Mouse (Mus musculus): ENCODE measurements around the gene Ppp2r3d. TPM values are rescaled to one million over a fixed set of nuclear protein-coding genes. Genes with fewer than 3 reads are reported as not detected.
"Not testable (repeated sequence)": the region's sequence is repeated elsewhere in the genome, so short reads cannot be mapped to it uniquely, and the experiment has no call there.

Gene Ppp2r3d
- polyA plus RNA-seq (2011; ENCODE audit: insufficient read depth, insufficient read length, low replicate concordance, missing spikeins) = 58.3 and 67.8 TPM in 2 replicates

- H3K4me1 ChIP-seq (ENCODE audit: control insufficient read depth, insufficient read depth, low read length) = no peaks in the 10 kb centered on the region
- WGBS = 91% methylated on average over 22 of the region's 22 CpGs
- H3K27ac ChIP-seq (ENCODE audit: control insufficient read depth, insufficient read depth, low read depth, low read length, poor library complexity) = no peak within 1 kb of the TSS
- no peak within 1 kb of the TSS for H3K4me3 ChIP-seq (replicated peaks; ENCODE audit: control insufficient read depth, low read depth, low read length)
- TF ChIP-seq POLR2A (IDR thresholded peaks at IDR 0.05; ENCODE audit: borderline replicate concordance, control insufficient read depth, low read depth, low read length) (no peak), CTCF (IDR thresholded peaks at IDR 0.05; ENCODE audit: control insufficient read depth, insufficient read depth, low read length) (no peak)
Measured at GRCm38 (mm10) chr9:124476096-124476902, at the start of gene Ppp2r3d. Gene Ppp2r3d (minus strand): TSS chr9:124476898.

GRCm38 (mm10) chr9:124493693-124494092, 17.0 kb upstream of the Ppp2r3d start, which contains the start of gene Gm21836:
Gene Gm21836 (minus strand): TSS chr9:124493793.
- H3K4me1 ChIP-seq (ENCODE audit: control insufficient read depth, insufficient read depth, low read length); H3K27ac ChIP-seq (ENCODE audit: control insufficient read depth, insufficient read depth, low read depth, low read length, poor library complexity); H3K4me3 ChIP-seq (replicated peaks; ENCODE audit: control insufficient read depth, low read depth, low read length): not testable (repeated sequence)
- WGBS = 80% methylated on average over 2 of the region's 2 CpGs

- WGBS = 73% methylated on average over 13 of the region's 15 CpGs
- not testable (repeated sequence) for H3K4me3 ChIP-seq (replicated peaks; ENCODE audit: control insufficient read depth, low read depth, low read length); H3K4me1 ChIP-seq (ENCODE audit: control insufficient read depth, insufficient read depth, low read length); H3K27ac ChIP-seq (ENCODE audit: control insufficient read depth, insufficient read depth, low read depth, low read length, poor library complexity)
Measured at GRCm38 (mm10) chr9:124480361-124480980, 3.8 kb upstream of the Ppp2r3d start.

- TF ChIP-seq CTCF (IDR thresholded peaks at IDR 0.05; ENCODE audit: control insufficient read depth, insufficient read depth, low read length) (no peak), POLR2A (IDR thresholded peaks at IDR 0.05; ENCODE audit: borderline replicate concordance, control insufficient read depth, low read depth, low read length) (no peak)
- no peak overlapping the region for H3K27ac ChIP-seq (ENCODE audit: control insufficient read depth, insufficient read depth, low read depth, low read length, poor library complexity)
- no peaks in the 10 kb centered on the region for H3K4me1 ChIP-seq (ENCODE audit: control insufficient read depth, insufficient read depth, low read length)
- H3K4me3 ChIP-seq (replicated peaks; ENCODE audit: control insufficient read depth, low read depth, low read length) = no peak overlapping the region
- WGBS = 5% methylated on average over 3 of the region's 3 CpGs
Measured at GRCm38 (mm10) chr9:124478081-124478480, 1.4 kb upstream of the Ppp2r3d start.

- H3K27ac ChIP-seq (ENCODE audit: control insufficient read depth, insufficient read depth, low read depth, low read length, poor library complexity) = no peak overlapping the region
- TF ChIP-seq CTCF (IDR thresholded peaks at IDR 0.05; ENCODE audit: control insufficient read depth, insufficient read depth, low read length) (no peak), POLR2A (IDR thresholded peaks at IDR 0.05; ENCODE audit: borderline replicate concordance, control insufficient read depth, low read depth, low read length) (no peak)
- H3K4me3 ChIP-seq (replicated peaks; ENCODE audit: control insufficient read depth, low read depth, low read length) = no peak overlapping the region
- 91% methylated on average over 15 of the region's 15 CpGs for WGBS
- H3K4me1 ChIP-seq (ENCODE audit: control insufficient read depth, insufficient read depth, low read length) = no peaks in the 10 kb centered on the region
Measured at GRCm38 (mm10) chr9:124475689-124476088, 1.0 kb downstream of the Ppp2r3d start.

- H3K4me1 ChIP-seq (ENCODE audit: control insufficient read depth, insufficient read depth, low read length) = no peaks in the 10 kb centered on the region
- 2% methylated on average over 1 of the region's 1 CpGs for WGBS
- TF ChIP-seq POLR2A (IDR thresholded peaks at IDR 0.05; ENCODE audit: borderline replicate concordance, control insufficient read depth, low read depth, low read length) (no peak), CTCF (IDR thresholded peaks at IDR 0.05; ENCODE audit: control insufficient read depth, insufficient read depth, low read length) (no peak)
- no peak overlapping the region for H3K4me3 ChIP-seq (replicated peaks; ENCODE audit: control insufficient read depth, low read depth, low read length)
- H3K27ac ChIP-seq (ENCODE audit: control insufficient read depth, insufficient read depth, low read depth, low read length, poor library complexity) = no peak overlapping the region
Measured at GRCm38 (mm10) chr9:124456572-124456971, 20.1 kb downstream of the Ppp2r3d start.

GRCm38 (mm10) chr9:124442533-124442855, 34.2 kb downstream of the Ppp2r3d start:
- Histone ChIP-seq H3K27ac (ENCODE audit: control insufficient read depth, insufficient read depth, low read depth, low read length, poor library complexity) (no peak overlapping the region), H3K4me1 (ENCODE audit: control insufficient read depth, insufficient read depth, low read length) (no peaks in the 10 kb centered on the region), H3K4me3 (replicated peaks; ENCODE audit: control insufficient read depth, low read depth, low read length) (no peak overlapping the region)
- TF ChIP-seq CTCF (IDR thresholded peaks at IDR 0.05; ENCODE audit: control insufficient read depth, insufficient read depth, low read length) (no peak), POLR2A (IDR thresholded peaks at IDR 0.05; ENCODE audit: borderline replicate concordance, control insufficient read depth, low read depth, low read length) (no peak)
- 91% methylated on average over 15 of the region's 15 CpGs for WGBS

GRCm38 (mm10) chr9:124441681-124442532, 34.8 kb downstream of the Ppp2r3d start:
- H3K4me1 ChIP-seq (ENCODE audit: control insufficient read depth, insufficient read depth, low read length) = no peaks in the 10 kb centered on the region
- TF ChIP-seq POLR2A (IDR thresholded peaks at IDR 0.05; ENCODE audit: borderline replicate concordance, control insufficient read depth, low read depth, low read length) (no peak), CTCF (IDR thresholded peaks at IDR 0.05; ENCODE audit: control insufficient read depth, insufficient read depth, low read length) (no peak)
- H3K27ac ChIP-seq (ENCODE audit: control insufficient read depth, insufficient read depth, low read depth, low read length, poor library complexity) = no peak overlapping the region
- WGBS = 95% methylated on average over 45 of the region's 45 CpGs
- H3K4me3 ChIP-seq (replicated peaks; ENCODE audit: control insufficient read depth, low read depth, low read length) = no peak overlapping the region

Data from bone marrow, adult 2 months (tissue).